Mouse (Mus musculus) heart, adult 11 months (tissue): ENCODE data around the gene Bzw1.

Source experiments
- DNase-seq: peaks from one replicate; pipeline ENCODE4 v3.0.0; 2022

Gene Bzw1

DNA sequence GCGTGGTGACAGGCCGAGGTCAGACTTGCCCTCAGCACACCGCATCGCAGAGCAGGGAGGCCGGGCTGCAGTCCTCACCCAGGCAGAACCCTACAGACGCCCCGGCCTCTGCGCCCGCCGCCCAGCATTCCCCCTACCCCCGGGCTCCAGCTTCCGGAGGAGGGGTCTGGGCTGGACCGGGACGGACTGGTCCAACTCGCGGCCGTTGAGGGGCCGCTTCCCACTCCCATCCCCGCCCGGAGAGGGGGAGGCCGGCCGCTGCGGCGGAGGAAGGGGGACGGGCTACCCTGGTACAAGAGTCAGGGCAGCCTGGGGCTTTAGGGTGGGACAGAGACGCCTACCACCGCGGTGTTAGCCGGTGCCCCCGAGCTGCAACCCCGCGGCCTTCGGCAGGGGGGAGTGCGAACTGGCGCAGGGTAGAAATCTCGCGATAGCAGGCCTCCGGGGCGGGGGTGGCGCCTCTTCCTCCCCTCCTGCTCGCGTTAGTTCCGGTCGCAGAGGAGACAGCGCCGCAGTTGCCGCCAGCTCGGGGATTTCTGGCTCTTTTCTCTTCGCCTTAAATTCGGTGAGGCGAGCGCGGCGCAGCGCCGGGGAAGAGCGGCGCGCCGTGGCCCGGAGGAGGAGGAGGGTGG is at the start of gene Bzw1:
Bzw1 (plus strand) TSS at position 247 of the 632 bp plus-strand sequence.
- DNase-seq, result peak; percentile 99

GRCm38 (mm10) chr1:58343861-58344260 is 48.8 kb upstream of the Bzw1 start:
- DNase-seq, result peak; percentile 25

- no peak for DNase-seq
Observed at GRCm38 (mm10) chr1:58344570-58344969, 48.1 kb upstream of the Bzw1 start.

GRCm38 (mm10) chr1:58346159-58346558 is 46.5 kb upstream of the Bzw1 start:
- peak; percentile 66 for DNase-seq

GRCm38 (mm10) chr1:58348712-58349111 is 44.0 kb upstream of the Bzw1 start:
- DNase-seq, result no peak

GRCm38 (mm10) chr1:58353238-58353893 is 39.3 kb upstream of the Bzw1 start:
- DNase-seq, result no peak

GRCm38 (mm10) chr1:58358958-58359901 is 33.5 kb upstream of the Bzw1 start:
- DNase-seq, result peak; percentile 97

DNA sequence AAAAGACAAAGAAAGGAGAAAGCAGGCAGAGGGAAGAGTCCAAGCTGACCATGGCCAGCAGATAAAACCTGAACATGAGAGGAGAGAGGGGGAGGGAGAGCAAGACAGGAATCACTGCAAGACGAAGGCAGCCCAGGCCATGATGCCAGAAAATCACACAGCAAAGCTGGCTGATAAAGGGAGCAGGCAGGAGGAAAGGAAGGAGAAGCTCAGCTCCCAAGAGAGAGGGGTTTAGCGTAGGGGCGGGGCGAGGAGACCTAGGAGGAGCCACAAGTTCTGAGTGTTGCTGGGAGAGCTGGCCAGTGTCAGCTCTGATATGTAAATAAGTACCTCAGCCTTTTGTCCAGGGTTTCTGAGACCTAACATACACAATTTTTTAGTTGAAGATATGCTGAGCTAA is 30.4 kb upstream of the Bzw1 start:
- DNase-seq, result peak; percentile 74

- DNase-seq, result peak; percentile 71
Observed at GRCm38 (mm10) chr1:58364551-58364950, 28.1 kb upstream of the Bzw1 start.

- DNase-seq, result peak; percentile 33
Observed at GRCm38 (mm10) chr1:58365829-58366228, 26.9 kb upstream of the Bzw1 start.

DNA sequence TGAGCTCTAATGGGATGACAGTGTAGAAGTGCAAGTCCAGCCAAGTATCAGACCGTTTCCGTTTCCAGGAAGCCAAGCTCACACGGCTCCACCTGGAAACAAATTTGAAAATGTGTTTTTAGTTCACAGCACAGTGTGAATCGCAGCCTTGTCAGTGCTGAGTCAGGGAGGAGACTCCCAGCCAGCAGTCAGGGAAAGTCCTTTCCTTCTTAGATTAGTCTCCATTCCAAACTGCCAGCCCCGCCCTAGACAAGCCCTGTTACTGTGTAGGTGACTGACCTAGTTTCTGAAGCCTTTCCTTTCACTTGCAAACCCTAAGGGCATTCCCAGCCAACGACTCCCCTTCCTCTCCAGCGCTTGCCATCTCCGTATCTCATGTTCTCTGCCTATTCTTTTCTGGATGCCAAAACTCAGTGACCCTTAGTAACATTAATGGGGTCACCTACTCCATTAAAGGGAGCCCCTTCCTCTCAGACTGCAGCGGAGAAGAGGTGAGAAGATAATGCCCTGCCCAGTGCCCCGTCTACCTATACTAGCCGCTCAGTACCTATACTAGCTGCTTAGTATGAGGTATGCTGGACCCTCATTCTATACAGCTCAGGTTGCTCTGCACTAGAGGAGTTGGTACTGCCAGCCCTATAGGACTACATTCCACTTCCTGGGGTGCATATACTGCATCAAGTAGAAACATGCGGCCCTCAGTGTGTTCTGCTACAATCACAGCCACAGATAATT is 25.8 kb upstream of the Bzw1 start:
- peak; percentile 78 for DNase-seq

DNA sequence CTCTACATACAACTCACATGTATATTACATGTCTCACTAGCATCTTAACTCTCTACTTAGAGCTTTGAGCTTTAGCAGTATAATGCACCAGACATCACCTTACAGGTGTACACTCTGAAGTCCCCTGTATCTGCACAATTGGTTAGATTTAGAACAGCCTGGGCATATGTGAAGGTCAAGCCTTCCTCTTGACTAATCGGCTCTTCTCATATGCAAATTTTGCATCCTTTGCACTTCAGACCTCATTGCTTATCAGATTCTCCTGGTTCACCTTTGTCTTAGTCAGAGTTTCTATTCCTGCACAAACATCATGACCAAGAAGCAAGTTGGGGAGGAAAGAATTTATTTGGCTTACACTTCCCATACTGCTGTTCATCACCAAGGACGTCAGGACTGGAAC is 23.0 kb upstream of the Bzw1 start:
- DNase-seq, result no peak

DNA sequence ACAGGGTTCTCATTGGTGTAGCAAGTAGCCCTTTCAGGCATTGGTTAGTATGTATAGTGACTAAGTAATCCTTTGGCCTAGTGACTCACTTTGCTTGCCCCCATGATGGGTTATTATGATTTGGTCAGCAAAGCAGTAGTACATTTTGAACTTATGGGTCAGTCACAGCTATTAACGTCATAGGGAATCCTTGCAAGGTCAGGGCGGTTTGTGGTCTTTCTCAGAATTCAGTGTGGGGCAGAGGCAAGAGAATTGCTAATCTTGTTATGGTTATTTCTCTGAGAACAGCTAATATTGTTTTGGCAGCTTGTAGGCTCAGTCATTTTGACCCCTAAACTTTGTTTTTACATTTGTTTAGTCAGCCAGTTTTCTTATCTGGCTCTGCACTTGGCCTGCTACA is 18.4 kb upstream of the Bzw1 start:
- peak; percentile 29 for DNase-seq

GRCm38 (mm10) chr1:58375574-58376147 is 17.0 kb upstream of the Bzw1 start:
- DNase-seq, result peak; percentile 18

DNA sequence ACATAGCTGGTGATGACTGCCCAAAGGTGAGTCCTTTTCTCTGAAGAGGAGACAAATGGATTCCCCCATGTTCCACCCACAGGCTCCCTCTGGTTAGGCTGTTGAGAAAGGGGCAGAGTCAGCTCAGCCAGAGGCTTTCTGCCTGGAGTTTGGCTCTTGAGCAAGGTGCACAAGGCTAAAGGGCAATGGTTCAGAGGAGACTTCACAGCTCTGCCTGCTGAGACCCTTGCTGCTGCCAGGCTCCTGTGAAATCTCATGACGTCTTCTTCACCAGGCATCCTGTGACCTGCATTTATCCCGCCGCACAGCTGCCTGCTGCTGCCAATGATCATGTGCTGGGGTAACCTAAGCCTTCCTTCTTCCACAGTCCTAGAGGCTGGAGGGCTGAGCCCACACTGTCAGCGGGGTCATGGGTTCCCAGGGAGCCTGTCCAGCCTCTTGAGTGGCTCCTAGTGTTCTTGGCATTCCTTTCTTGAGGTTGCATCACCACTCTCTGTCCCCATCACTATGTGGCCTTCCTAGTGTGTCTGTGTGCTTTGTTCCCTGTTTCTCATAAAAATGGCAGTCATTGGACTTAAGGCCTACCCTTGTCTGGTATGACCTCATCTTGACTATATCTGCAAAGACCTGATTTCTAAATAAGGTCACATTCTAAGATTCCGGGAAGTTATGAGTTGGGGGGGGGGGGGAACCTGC is 10.0 kb upstream of the Bzw1 start:
- peak; percentile 89 for DNase-seq

DNA sequence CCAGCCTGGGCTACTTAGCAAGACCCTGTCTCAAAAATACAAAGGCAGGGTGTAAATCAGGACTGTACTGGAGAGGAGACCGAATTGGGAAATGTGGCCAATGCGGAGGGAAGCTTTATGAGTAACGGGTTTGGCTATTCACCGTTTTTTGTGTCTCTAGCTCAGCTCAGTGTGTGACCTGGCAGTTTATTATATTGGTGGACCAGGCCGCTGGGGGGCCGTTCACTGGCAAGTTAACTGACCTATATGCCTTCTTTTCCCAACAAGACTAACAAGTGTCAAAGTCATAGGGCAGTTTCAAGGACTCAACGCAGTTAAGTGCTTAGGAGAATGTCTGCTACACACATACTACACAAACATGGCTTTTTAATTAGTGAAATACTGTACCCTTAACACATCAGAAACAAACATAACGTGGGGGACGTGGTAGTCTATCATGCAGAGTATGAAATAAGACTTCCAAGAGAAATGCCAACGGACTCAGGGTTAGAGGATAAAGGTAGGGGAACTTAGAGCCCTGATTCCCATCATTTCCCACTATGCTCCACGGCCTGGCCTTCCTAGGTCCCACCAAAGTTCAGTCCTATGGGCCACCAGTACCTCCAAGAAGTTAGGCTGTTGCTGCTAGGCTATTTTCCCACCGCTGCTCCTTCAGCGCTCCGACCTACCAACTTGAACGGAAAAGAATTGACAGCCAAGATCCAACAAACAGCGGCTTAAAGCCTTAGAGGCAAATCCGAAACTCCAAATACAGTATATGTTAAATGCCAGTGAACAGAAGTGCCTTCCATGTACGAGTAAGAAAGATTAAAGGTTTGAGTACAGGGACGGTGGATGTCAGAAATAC is 1.1 kb upstream of the Bzw1 start:
- peak; percentile 85 for DNase-seq

DNA sequence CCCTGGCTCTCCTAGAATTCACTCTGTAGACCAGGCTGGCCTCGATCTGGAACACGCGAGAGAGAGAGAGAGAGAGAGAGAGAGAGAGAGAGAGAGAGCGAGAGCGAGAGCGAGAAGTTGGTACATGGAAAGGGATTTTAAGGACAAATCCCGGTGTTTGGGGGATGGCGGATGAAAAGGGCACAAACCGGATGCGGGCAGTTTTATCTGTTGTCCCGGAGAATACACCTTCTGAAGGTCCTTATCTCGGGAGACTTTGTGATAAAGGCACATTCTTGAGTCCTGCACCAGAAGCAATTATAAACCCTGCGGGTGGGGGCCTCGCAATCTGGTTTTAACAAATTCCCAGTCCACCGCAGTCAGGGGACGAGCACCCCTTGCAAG is 438 bp upstream of the Bzw1 start:
- no peak for DNase-seq

- peak; percentile 96 for DNase-seq
Observed at GRCm38 (mm10) chr1:58393284-58394195, 842 bp downstream of the Bzw1 start.

- peak; percentile 63 for DNase-seq
Observed at GRCm38 (mm10) chr1:58395341-58395740, 2.6 kb downstream of the Bzw1 start.

DNA sequence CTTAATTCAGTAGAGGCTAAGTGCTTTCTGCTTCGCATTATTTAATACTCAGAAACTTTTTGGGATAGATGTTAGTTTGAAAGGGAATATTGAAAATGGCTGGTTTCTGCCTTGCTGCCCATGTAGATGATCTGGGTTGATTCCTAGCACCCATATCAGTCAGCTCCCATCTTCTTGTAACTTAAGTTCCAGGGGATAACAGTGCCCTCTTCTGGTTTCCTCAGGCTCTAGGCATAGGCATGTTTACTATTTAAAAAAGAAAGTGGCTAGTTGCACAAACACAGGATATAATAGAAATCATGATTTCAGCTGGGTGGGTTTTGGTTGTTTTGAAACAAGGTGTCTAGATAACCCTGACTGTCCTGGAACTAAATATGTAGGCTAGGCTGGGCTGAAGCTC is 3.5 kb downstream of the Bzw1 start:
- no peak for DNase-seq
